Mouse (Mus musculus): Measurements from ENCODE around the gene Bak1.

GRCm38 (mm10) chr17:27060698-27061097, 31.9 kb upstream of the Bak1 start:
- TF ChIP-seq CTCF (IDR thresholded peaks at IDR 0.05; ENCODE audit: low read depth), result no peak
- no peak for TF ChIP-seq EP300 (optimal IDR thresholded peaks at IDR 0.05)
